Comparison of ENCODE assay signal across 12 mouse cellular contexts in the genomic region with DNA sequence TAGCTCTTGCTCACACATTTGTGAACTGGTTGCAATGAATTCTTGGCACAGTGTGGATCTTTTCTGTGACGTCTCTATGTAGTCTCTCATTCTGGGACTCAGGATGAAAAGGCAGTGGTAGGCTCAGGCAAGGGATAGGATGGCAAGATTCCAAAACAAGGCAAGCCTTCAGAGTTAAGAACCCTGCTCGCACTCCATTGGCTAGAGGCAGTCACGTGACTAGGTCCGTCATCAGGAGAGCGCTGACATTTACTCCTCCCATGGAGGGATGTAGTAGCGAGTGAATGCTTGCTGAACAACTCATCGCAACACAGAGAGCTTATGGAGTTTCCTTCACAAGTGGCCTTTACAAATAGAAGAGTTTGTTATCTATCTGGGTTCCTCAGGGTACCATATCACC. TPM values are rescaled to one million over a fixed set of nuclear protein-coding genes. Genes with fewer than 3 reads are reported as not detected.
DNase-seq lines count a peak whose midpoint lies in the region; ATAC-seq lines count a peak whose summit lies in the region.
"Had no signal": no experiment of that assay in that cellular context is flagged by ENCODE, and none has a peak within 500 bp of the region (broad histone marks: within the 10 kb centered on the region; RNA-seq: fewer than 3 reads in every experiment).

No protein-coding gene starts in this region.

- no peaks in the 10 kb centered on the region for H3K27me3 ChIP-seq in lung, embryonic 15.5 days
- no peaks in the 10 kb centered on the region for H3K27me3 ChIP-seq in hindbrain, embryonic 14.5 days (ENCODE audit: control insufficient read depth, insufficient read depth, low read length)
- no peaks in the 10 kb centered on the region for H3K27me3 ChIP-seq in neural tube, embryonic 15.5 days (replicated peaks)

- no peaks in the 10 kb centered on the region for H3K36me3 ChIP-seq in lung, embryonic 15.5 days
- no peaks in the 10 kb centered on the region for H3K36me3 ChIP-seq in hindbrain, embryonic 14.5 days (replicated peaks; ENCODE audit: control insufficient read depth, insufficient read depth)
- no peaks in the 10 kb centered on the region for H3K36me3 ChIP-seq in neural tube, embryonic 15.5 days
- H3K36me3 ChIP-seq: limb, embryonic 10.5 days had no signal

- 0 out of 2 replicates have a peak, but pooled peaks cover 3% of the 10 kb centered on the region for H3K4me1 ChIP-seq in lung, embryonic 15.5 days
- H3K4me1 ChIP-seq in hindbrain, embryonic 14.5 days (replicated peaks; ENCODE audit: control insufficient read depth, insufficient read depth, low read length) = 0 out of 2 replicates have a peak, but pooled peaks cover 6% of the 10 kb centered on the region
- H3K4me1 ChIP-seq in neural tube, embryonic 15.5 days = peaks cover 23% of the 10 kb centered on the region

- 59% methylated on average over 7 of the region's 7 CpGs for WGBS in lung, embryonic 15.5 days
- 41% methylated on average over 7 of the region's 7 CpGs for WGBS in hindbrain, embryonic 14.5 days
- 56% methylated on average over 7 of the region's 7 CpGs for WGBS in neural tube, embryonic 15.5 days

- no peak for DNase-seq in lung, postnatal 25 days (ENCODE audit: low spot score)
- peak; percentile 39 for DNase-seq in WW6 (ENCODE audit: low read depth, low spot score)
- DNase-seq in hindbrain, embryonic 14.5 days (ENCODE audit: low spot score) = peak; percentile 60
- no peak for DNase-seq in heart, adult 11 months
- DNase-seq in urinary bladder, postnatal 25 days (ENCODE audit: low spot score) = no peak
- no peak for DNase-seq in adrenal gland, postnatal 4 days (ENCODE audit: low spot score in 2 of 2)
- DNase-seq: adrenal gland, postnatal 36 days; kidney, postnatal 4 days had no signal

- no peaks in the 10 kb centered on the region for H3K9me3 ChIP-seq in lung, embryonic 15.5 days
- no peaks in the 10 kb centered on the region for H3K9me3 ChIP-seq in hindbrain, embryonic 14.5 days (ENCODE audit: control insufficient read depth, low read length)
- H3K9me3 ChIP-seq in neural tube, embryonic 15.5 days (replicated peaks) = no peaks in the 10 kb centered on the region
- H3K9me3 ChIP-seq: limb, embryonic 10.5 days had no signal

- H3K4me2 ChIP-seq in lung, embryonic 15.5 days = 0 out of 2 replicates have a peak overlapping the region, but pooled peaks have one; percentile 5
- H3K4me2 ChIP-seq in hindbrain, embryonic 14.5 days (replicated peaks) = peak overlapping the region; percentile 23
- H3K4me2 ChIP-seq in neural tube, embryonic 15.5 days = peak overlapping the region; percentile 26; the same call in 1 of the 2 replicates

- no peak overlapping the region for H3K9ac ChIP-seq in lung, embryonic 15.5 days
- H3K9ac ChIP-seq in hindbrain, embryonic 14.5 days = no peak overlapping the region
- H3K9ac ChIP-seq in neural tube, embryonic 15.5 days (replicated peaks) = no peak overlapping the region

- H3K4me3 ChIP-seq in lung, embryonic 15.5 days = no peak overlapping the region
- H3K4me3 ChIP-seq in hindbrain, embryonic 14.5 days (replicated peaks; ENCODE audit: low read length) = no peak overlapping the region
- H3K4me3 ChIP-seq in neural tube, embryonic 15.5 days (replicated peaks) = no peak overlapping the region
- H3K4me3 ChIP-seq: limb, embryonic 10.5 days; megakaryocyte, embryonic 14.5 days had no signal

- ATAC-seq in lung, embryonic 15.5 days (ENCODE audit: borderline replicate concordance, extremely low read depth, low FRiP score, low TSS enrichment) = no peak
- no peak for ATAC-seq in hindbrain, embryonic 14.5 days (ENCODE audit: low FRiP score)
- ATAC-seq in neural tube, embryonic 15.5 days (ENCODE audit: low FRiP score) = peak; percentile 86

- no peak overlapping the region for H3K27ac ChIP-seq in lung, embryonic 15.5 days
- H3K27ac ChIP-seq in hindbrain, embryonic 14.5 days = peak overlapping the region; percentile 23; the same call in 1 of the 2 replicates
- peak overlapping the region; percentile 37; the same call in 1 of the 2 replicates for H3K27ac ChIP-seq in neural tube, embryonic 15.5 days (replicated peaks)
- H3K27ac ChIP-seq: limb, embryonic 10.5 days had no signal

RNA-seq across cellular contexts. Expression of a gene that starts 27.9 kb away (rescaled TPM):
- 1.6 and 6.6 TPM in 2 replicates for polyA plus RNA-seq in lung, embryonic 15.5 days (2015; fragmentation: Nextera tagmentation; extraction: Ambion mirVana)
- polyA plus RNA-seq in hindbrain, embryonic 14.5 days (2014; fragmentation: Nextera tagmentation; extraction: Ambion mirVana) = 7.3 and 10.3 TPM in 2 replicates
- polyA plus RNA-seq in neural tube, embryonic 15.5 days (2015; fragmentation: Nextera tagmentation; extraction: Ambion mirVana) = 7.9 and 24.2 TPM in 2 replicates
- total RNA-seq in adrenal gland, postnatal 4 days (2021) = 1 to 10 TPM; 6.1 to 7.6 TPM

Comparison
In these comparisons a context has a peak if more than half of its experiments do, and no peak if none do; other contexts are left out.
1. DNase-seq: peak in WW6 (single experiment) and hindbrain, embryonic 14.5 days (single experiment); none in lung, postnatal 25 days (single experiment), heart, adult 11 months (single experiment), urinary bladder, postnatal 25 days (single experiment) and adrenal gland, postnatal 4 days (0 of 2).
2. Peak in every context shown above with its lines, with median percentiles within 50 percentile points of each other: H3K4me2 ChIP-seq.